Mouse (Mus musculus) liver, adult 2 months (tissue): ENCODE measurements around the gene Lrig3.

Experiments
- CTCF ChIP-seq: fragments of 200-500 bp; IDR thresholded peaks from 2 replicates; pipeline ENCODE4 v1.5.1; 2011; ENCODE audit warnings: low read depth, low read length, control low read depth
- POLR2A ChIP-seq: fragments of 200-500 bp; IDR thresholded peaks from 2 replicates; pipeline ENCODE4 v1.6.1; 2011; ENCODE audit warnings: low read length, control low read depth; ENCODE audit not compliant: insufficient read depth; ENCODE audit errors: extremely low read depth

DNA sequence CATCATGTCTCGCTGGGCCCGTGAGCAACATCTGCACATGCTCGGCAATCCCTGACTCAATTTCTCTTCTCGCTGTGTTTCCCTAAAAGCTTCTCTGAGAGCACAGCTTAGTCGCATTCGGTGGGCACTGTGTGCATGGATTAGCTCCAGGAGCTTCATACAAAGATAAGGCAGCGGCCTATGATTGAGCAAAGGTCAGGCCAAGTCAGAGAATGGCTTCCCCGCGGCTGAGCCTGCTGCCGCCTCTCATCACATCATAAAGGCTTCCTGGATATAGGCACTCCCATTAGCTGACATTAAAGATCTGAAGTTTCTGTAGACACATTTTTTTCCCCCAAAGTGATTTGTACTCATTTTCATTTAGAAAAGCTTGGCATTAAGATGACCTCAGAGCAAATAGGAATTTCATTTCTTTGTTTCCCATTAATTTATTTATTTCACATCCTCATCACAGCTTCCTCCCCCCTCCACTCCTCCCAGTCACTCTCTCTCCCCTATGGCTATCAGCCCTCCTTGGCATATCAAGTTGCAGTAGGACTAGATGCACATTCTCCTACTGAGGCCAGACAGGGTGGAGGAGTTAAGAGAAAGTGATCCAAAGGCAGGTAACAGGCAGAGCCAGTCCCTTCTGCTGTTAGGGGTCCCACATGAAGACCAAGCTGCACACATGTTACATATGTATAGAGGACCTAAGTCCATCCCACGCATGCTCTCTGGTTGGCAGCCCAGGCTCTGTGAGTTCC is 21.0 kb upstream of the Lrig3 start:
- TF ChIP-seq POLR2A: no peak
- TF ChIP-seq CTCF: no peak
